Mouse (Mus musculus) adrenal gland, adult (tissue): Measurements from ENCODE around the gene Stx1b.
"Not testable (repeated sequence)": the region's sequence is repeated elsewhere in the genome, so short reads cannot be mapped to it uniquely, and the experiment has no call there.

Source experiments
- DNase-seq, 2 experiments: peaks; one replicate each; pipeline ENCODE4 v3.0.0; 2022 to 2023; ENCODE audit warnings: low spot score in 1 of 2; ENCODE audit not compliant: inconsistent age in 2 of 2

The Stx1b gene

GRCm38 (mm10) chr7:127777474-127778266 lies 46.7 kb downstream of the Stx1b start:
- peak; percentile 75 to 91 for DNase-seq

GRCm38 (mm10) chr7:127776878-127777473 lies 47.4 kb downstream of the Stx1b start:
- DNase-seq: peak; percentile 97 to 99

GRCm38 (mm10) chr7:127776426-127776825 lies 47.9 kb downstream of the Stx1b start, which contains the start of gene Setd1a:
Gene Setd1a (plus strand): TSS chr7:127776670.
- DNase-seq: peak; percentile 93 to 97

GRCm38 (mm10) chr7:127775837-127776236 lies 48.5 kb downstream of the Stx1b start:
- not testable (repeated sequence) for DNase-seq

- DNase-seq: peak; percentile 78 to 91
Observed at GRCm38 (mm10) chr7:127773664-127774384, 50.5 kb downstream of the Stx1b start.

GRCm38 (mm10) chr7:127772557-127772956 lies 51.8 kb downstream of the Stx1b start:
- DNase-seq: no peak

GRCm38 (mm10) chr7:127772080-127772479 lies 52.3 kb downstream of the Stx1b start:
- peak in 1 of 2 experiments; percentile 68 for DNase-seq

GRCm38 (mm10) chr7:127771262-127771661 lies 53.1 kb downstream of the Stx1b start:
- DNase-seq: no peak

- peak; percentile 29 to 68 for DNase-seq
Observed at GRCm38 (mm10) chr7:127770039-127770905, 54.1 kb downstream of the Stx1b start.

- peak; percentile 92 to 97 for DNase-seq
Observed at GRCm38 (mm10) chr7:127769651-127770038, 54.7 kb downstream of the Stx1b start, which contains the start of gene Orai3. Gene Orai3 (plus strand): TSS chr7:127769815.

GRCm38 (mm10) chr7:127768997-127769593 lies 55.3 kb downstream of the Stx1b start:
- DNase-seq: peak; percentile 96 to 99

GRCm38 (mm10) chr7:127768346-127768996 lies 55.9 kb downstream of the Stx1b start:
- DNase-seq: peak in 1 of 2 experiments; percentile 76

GRCm38 (mm10) chr7:127767671-127768345 lies 56.5 kb downstream of the Stx1b start:
- peak in 1 of 2 experiments; percentile 39 for DNase-seq

GRCm38 (mm10) chr7:127766851-127767609 lies 57.3 kb downstream of the Stx1b start:
- peak in 1 of 2 experiments; percentile 29 for DNase-seq

GRCm38 (mm10) chr7:127765756-127766155 lies 58.6 kb downstream of the Stx1b start:
- peak in 1 of 2 experiments; percentile 51 for DNase-seq

GRCm38 (mm10) chr7:127763642-127764041 lies 60.7 kb downstream of the Stx1b start:
- DNase-seq: no peak

- peak; percentile 74 to 91 for DNase-seq
Observed at GRCm38 (mm10) chr7:127761026-127761425, 63.3 kb downstream of the Stx1b start.

GRCm38 (mm10) chr7:127760478-127760877 lies 63.9 kb downstream of the Stx1b start:
- no peak for DNase-seq
